In the genomic region with DNA sequence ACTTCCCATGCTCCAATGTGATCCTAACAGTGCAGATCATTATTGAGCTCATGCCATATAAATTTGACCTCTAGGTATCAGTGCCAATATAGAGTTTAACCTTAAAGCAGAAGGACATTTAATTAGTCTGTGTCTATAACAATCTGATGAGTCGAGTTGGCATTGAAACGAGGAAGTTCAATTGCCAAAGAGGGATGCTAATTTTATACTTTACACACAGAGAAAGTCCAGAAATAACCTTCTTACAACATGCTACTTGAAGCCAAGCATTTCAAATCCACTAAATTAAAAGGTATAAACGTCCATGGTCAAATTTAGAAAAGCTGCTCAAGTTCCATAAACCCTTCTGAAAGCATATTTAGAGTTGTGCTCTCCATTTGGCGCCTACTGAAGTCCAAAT, we compare ENCODE assay signal across 15 mouse cellular contexts.
"Had no signal": no experiment of that assay in that cellular context is flagged by ENCODE, and none has a peak within 500 bp of the region (broad histone marks: within the 10 kb centered on the region; RNA-seq: fewer than 3 reads in every experiment).

No protein-coding gene starts in this region.

- H3K9ac ChIP-seq: limb, embryonic 12.5 days; liver, embryonic 13.5 days; liver, postnatal 0 days; lung, embryonic 15.5 days; midbrain, embryonic 15.5 days; neural tube, embryonic 12.5 days; stomach, embryonic 15.5 days had no signal

- H3K4me2 ChIP-seq: limb, embryonic 12.5 days; liver, embryonic 13.5 days; lung, embryonic 15.5 days; midbrain, embryonic 15.5 days; neural tube, embryonic 12.5 days; stomach, embryonic 15.5 days had no signal

- H3K4me1 ChIP-seq: limb, embryonic 12.5 days; liver, embryonic 13.5 days; lung, embryonic 15.5 days; midbrain, embryonic 10.5 days; midbrain, embryonic 15.5 days; neural tube, embryonic 12.5 days; stomach, embryonic 15.5 days had no signal

- DNase-seq: kidney, postnatal 10 days; kidney, postnatal 4 days; liver; liver, embryonic 13.5 days; liver, postnatal 0 days; retina, postnatal 1 day; right cerebral cortex, postnatal 4 days; thymus, postnatal 36 days had no signal

- H3K27me3 ChIP-seq: limb, embryonic 12.5 days; liver, embryonic 13.5 days; lung, embryonic 15.5 days; midbrain, embryonic 15.5 days; neural tube, embryonic 12.5 days; stomach, embryonic 15.5 days had no signal

- H3K27ac ChIP-seq: layer of hippocampus, adult 2 months; limb, embryonic 12.5 days; liver, embryonic 13.5 days; lung, embryonic 15.5 days; midbrain, embryonic 10.5 days; midbrain, embryonic 15.5 days; neural tube, embryonic 12.5 days; stomach, embryonic 15.5 days had no signal

- ATAC-seq: liver, postnatal 0 days; midbrain, embryonic 15.5 days had no signal

- H3K4me3 ChIP-seq: layer of hippocampus, adult 2 months; limb, embryonic 12.5 days; liver, embryonic 13.5 days; lung, embryonic 15.5 days; midbrain, embryonic 10.5 days; midbrain, embryonic 15.5 days; neural tube, embryonic 12.5 days; stomach, embryonic 15.5 days had no signal

- H3K36me3 ChIP-seq: limb, embryonic 12.5 days; liver, embryonic 13.5 days; lung, embryonic 15.5 days; midbrain, embryonic 10.5 days; midbrain, embryonic 15.5 days; neural tube, embryonic 12.5 days; stomach, embryonic 15.5 days had no signal

- H3K9me3 ChIP-seq: limb, embryonic 12.5 days; liver, embryonic 13.5 days; lung, embryonic 15.5 days; midbrain, embryonic 10.5 days; midbrain, embryonic 15.5 days; neural tube, embryonic 12.5 days; stomach, embryonic 15.5 days had no signal
